Mouse (Mus musculus) embryonic facial prominence, embryonic 12.5 days (tissue): Measurements from ENCODE around the gene Vav1. TPM values are rescaled to one million over a fixed set of nuclear protein-coding genes. Genes with fewer than 3 reads are reported as not detected.
"Not testable (repeated sequence)": the region's sequence is repeated elsewhere in the genome, so short reads cannot be mapped to it uniquely, and the experiment has no call there.

ENCODE experiments used
- ATAC-seq: fragments of 200-750 bp; cut with Nextera tagmentation; 2 replicates; pipeline ENCODE4 v1.8.0; 2017; ENCODE audit not compliant: insufficient number of reproducible peaks, insufficient read depth, low FRiP score, low TSS enrichment
- H3K27ac ChIP-seq: fragments of 300-500 bp; sonication (generic); 2 replicates; pipeline ENCODE4 v1.5.1; 2016; ENCODE audit warnings: mild to moderate bottlenecking
- H3K27me3 ChIP-seq: fragments of 300-500 bp; sonication (generic); 2 replicates; pipeline ENCODE4 v1.6.1; 2016; ENCODE audit warnings: mild to moderate bottlenecking, moderate library complexity
- H3K36me3 ChIP-seq: fragments of 300-500 bp; sonication (generic); 2 replicates; pipeline ENCODE4 v1.6.1; 2016; ENCODE audit warnings: mild to moderate bottlenecking
- H3K4me1 ChIP-seq: fragments of 300-500 bp; sonication (generic); 2 replicates; pipeline ENCODE4 v1.6.1; 2016
- H3K4me2 ChIP-seq: fragments of 300-500 bp; sonication (generic); replicated peaks from 2 replicates; pipeline ENCODE4 v1.6.1; 2016; ENCODE audit warnings: mild to moderate bottlenecking, moderate library complexity
- H3K4me3 ChIP-seq: fragments of 300-500 bp; sonication (generic); 2 replicates; pipeline ENCODE4 v1.5.1; 2016; ENCODE audit warnings: mild to moderate bottlenecking
- H3K9ac ChIP-seq: fragments of 300-500 bp; sonication (generic); 2 replicates; pipeline ENCODE4 v1.6.1; 2016; ENCODE audit warnings: mild to moderate bottlenecking, moderate library complexity
- H3K9me3 ChIP-seq: fragments of 300-500 bp; sonication (generic); 2 replicates; pipeline ENCODE4 v1.6.1; 2016; ENCODE audit warnings: mild to moderate bottlenecking, moderate library complexity
- WGBS: fragments of 180-500 bp; shearing (Covaris S2); methylation state at CpG from one replicate; pipeline ENCODE4 v1.1.7; 2016; 5-methylcytosine and 5-hydroxymethylcytosine counted together
- polyA plus RNA-seq: library from polyadenylated mRNA; unstranded; fragments of >200 nt; fragmentation: Nextera tagmentation; extraction: Ambion mirVana; gene quantifications from 2 replicates; pipeline ENCODE4 v1.2.1, GENCODE M21; 2016

Gene Vav1
- polyA plus RNA-seq, 1 experiment from 2014 or later: 2.1 TPM

- H3K9me3 ChIP-seq: no peaks in the 10 kb centered on the region
- H3K27me3 ChIP-seq: no peaks in the 10 kb centered on the region
- ATAC-seq: no peak
- H3K4me3 ChIP-seq: no peak overlapping the region
- H3K4me1 ChIP-seq: no peaks in the 10 kb centered on the region
- WGBS: 84% methylated on average over 4 of the region's 4 CpGs
- no peak overlapping the region for H3K27ac ChIP-seq
- H3K36me3 ChIP-seq: no peaks in the 10 kb centered on the region
- H3K4me2 ChIP-seq: no peak overlapping the region
- no peak overlapping the region for H3K9ac ChIP-seq
These were observed 53.3 kb downstream of the Vav1 start for GRCm38 (mm10) chr17:57332241-57332640.

GRCm38 (mm10) chr17:57334001-57334760 lies 55.3 kb downstream of the Vav1 start:
- no peaks in the 10 kb centered on the region for H3K27me3 ChIP-seq
- no peak for ATAC-seq
- H3K36me3 ChIP-seq: no peaks in the 10 kb centered on the region
- no peak overlapping the region for H3K4me3 ChIP-seq
- no peaks in the 10 kb centered on the region for H3K4me1 ChIP-seq
- H3K9me3 ChIP-seq: no peaks in the 10 kb centered on the region
- no peak overlapping the region for H3K4me2 ChIP-seq
- H3K9ac ChIP-seq: no peak overlapping the region
- no peak overlapping the region for H3K27ac ChIP-seq
- WGBS: 67% methylated on average over 9 of the region's 9 CpGs

GRCm38 (mm10) chr17:57334761-57335150 lies 55.9 kb downstream of the Vav1 start:
- WGBS: 7% methylated on average over 16 of the region's 16 CpGs
- Histone ChIP-seq H3K27me3 (no peaks in the 10 kb centered on the region), H3K4me2 (no peak overlapping the region), H3K4me3 (no peak overlapping the region), H3K4me1 (no peaks in the 10 kb centered on the region), H3K36me3 (no peaks in the 10 kb centered on the region), H3K9ac (no peak overlapping the region), H3K9me3 (no peaks in the 10 kb centered on the region), H3K27ac (no peak overlapping the region)
- ATAC-seq: no peak

- WGBS: 69% methylated on average over 9 of the region's 9 CpGs
- H3K27ac ChIP-seq, H3K4me1 ChIP-seq, H3K9ac ChIP-seq, H3K9me3 ChIP-seq, H3K27me3 ChIP-seq, H3K4me3 ChIP-seq, H3K4me2 ChIP-seq, ATAC-seq, H3K36me3 ChIP-seq: not testable (repeated sequence)
These were observed 56.3 kb downstream of the Vav1 start for GRCm38 (mm10) chr17:57335194-57335593.

- H3K9me3 ChIP-seq: no peaks in the 10 kb centered on the region
- no peaks in the 10 kb centered on the region for H3K27me3 ChIP-seq
- H3K9ac ChIP-seq: no peak overlapping the region
- no peak overlapping the region for H3K27ac ChIP-seq
- H3K4me1 ChIP-seq: no peaks in the 10 kb centered on the region
- no peaks in the 10 kb centered on the region for H3K36me3 ChIP-seq
- H3K4me3 ChIP-seq: no peak overlapping the region
- no peak overlapping the region for H3K4me2 ChIP-seq
- peak; percentile 83 for ATAC-seq
- 9% methylated on average over 11 of the region's 11 CpGs for WGBS
These were observed 56.9 kb downstream of the Vav1 start for GRCm38 (mm10) chr17:57335673-57336303.

GRCm38 (mm10) chr17:57337996-57338395 lies 59.1 kb downstream of the Vav1 start:
- no peaks in the 10 kb centered on the region for H3K36me3 ChIP-seq
- no peak overlapping the region for H3K4me2 ChIP-seq
- WGBS: 84% methylated on average over 10 of the region's 10 CpGs
- no peak for ATAC-seq
- H3K27me3 ChIP-seq: no peaks in the 10 kb centered on the region
- H3K9me3 ChIP-seq: peaks cover 3% of the 10 kb centered on the region; the same call in 1 of the 2 replicates
- H3K27ac ChIP-seq: no peak overlapping the region
- no peak overlapping the region for H3K9ac ChIP-seq
- H3K4me3 ChIP-seq: no peak overlapping the region
- H3K4me1 ChIP-seq: no peaks in the 10 kb centered on the region

GRCm38 (mm10) chr17:57339298-57339697 lies 60.4 kb downstream of the Vav1 start:
- ATAC-seq: no peak

GRCm38 (mm10) chr17:57341568-57341967 lies 62.7 kb downstream of the Vav1 start:
- peaks cover 3% of the 10 kb centered on the region; the same call in 1 of the 2 replicates for H3K9me3 ChIP-seq
- no peak overlapping the region for H3K27ac ChIP-seq
- H3K4me1 ChIP-seq: no peaks in the 10 kb centered on the region
- 81% methylated on average over 4 of the region's 4 CpGs for WGBS
- H3K27me3 ChIP-seq: no peaks in the 10 kb centered on the region
- H3K9ac ChIP-seq: no peak overlapping the region
- H3K4me2 ChIP-seq: no peak overlapping the region
- H3K4me3 ChIP-seq: no peak overlapping the region
- ATAC-seq: no peak
- no peaks in the 10 kb centered on the region for H3K36me3 ChIP-seq

More at GRCm38 (mm10) chr17:57339298-57339697, 60.4 kb downstream of the Vav1 start:
- Histone ChIP-seq H3K27me3 (no peaks in the 10 kb centered on the region), H3K27ac (no peak overlapping the region), H3K9me3 (peaks cover 3% of the 10 kb centered on the region; the same call in 1 of the 2 replicates), H3K9ac (no peak overlapping the region), H3K36me3 (no peaks in the 10 kb centered on the region), H3K4me3 (no peak overlapping the region), H3K4me2 (no peak overlapping the region), H3K4me1 (no peaks in the 10 kb centered on the region)
- WGBS: 70% methylated on average over 9 of the region's 9 CpGs

GRCm38 (mm10) chr17:57344029-57344707 lies 65.3 kb downstream of the Vav1 start:
- no peaks in the 10 kb centered on the region for H3K27me3 ChIP-seq
- no peak overlapping the region for H3K9ac ChIP-seq
- H3K4me3 ChIP-seq: no peak overlapping the region
- H3K27ac ChIP-seq: no peak overlapping the region
- no peaks in the 10 kb centered on the region for H3K36me3 ChIP-seq
- no peak for ATAC-seq
- H3K4me1 ChIP-seq: no peaks in the 10 kb centered on the region
- peaks cover 3% of the 10 kb centered on the region; the same call in 1 of the 2 replicates for H3K9me3 ChIP-seq
- H3K4me2 ChIP-seq: no peak overlapping the region
- 58% methylated on average over 2 of the region's 2 CpGs for WGBS

- ATAC-seq: no peak
- no peak overlapping the region for H3K4me3 ChIP-seq
- H3K4me2 ChIP-seq: no peak overlapping the region
- no peaks in the 10 kb centered on the region for H3K36me3 ChIP-seq
- no peaks in the 10 kb centered on the region for H3K27me3 ChIP-seq
- H3K4me1 ChIP-seq: no peaks in the 10 kb centered on the region
- WGBS: 73% methylated on average over 6 of the region's 6 CpGs
- H3K9me3 ChIP-seq: peaks cover 3% of the 10 kb centered on the region; the same call in 1 of the 2 replicates
- H3K9ac ChIP-seq: no peak overlapping the region
- no peak overlapping the region for H3K27ac ChIP-seq
These were observed 68.1 kb downstream of the Vav1 start for GRCm38 (mm10) chr17:57347017-57347416.

- H3K4me1 ChIP-seq: no peaks in the 10 kb centered on the region
- no peaks in the 10 kb centered on the region for H3K36me3 ChIP-seq
- no peak overlapping the region for H3K9ac ChIP-seq
- no peak overlapping the region for H3K4me2 ChIP-seq
- H3K9me3 ChIP-seq: no peaks in the 10 kb centered on the region
- WGBS: 80% methylated on average over 2 of the region's 2 CpGs
- no peak overlapping the region for H3K4me3 ChIP-seq
- H3K27ac ChIP-seq: no peak overlapping the region
- no peak for ATAC-seq
- H3K27me3 ChIP-seq: no peaks in the 10 kb centered on the region
These were observed 68.9 kb downstream of the Vav1 start for GRCm38 (mm10) chr17:57347781-57348180.

- Histone ChIP-seq H3K9me3 (no peaks in the 10 kb centered on the region), H3K4me3 (no peak overlapping the region), H3K36me3 (no peaks in the 10 kb centered on the region), H3K4me1 (no peaks in the 10 kb centered on the region), H3K27ac (no peak overlapping the region), H3K9ac (no peak overlapping the region), H3K27me3 (no peaks in the 10 kb centered on the region), H3K4me2 (no peak overlapping the region)
- no peak for ATAC-seq
- 76% methylated on average over 5 of the region's 5 CpGs for WGBS
These were observed 70.2 kb downstream of the Vav1 start for GRCm38 (mm10) chr17:57349067-57349466.
